Mouse (Mus musculus) cerebellum, postnatal 4 days (tissue): Measurements from ENCODE around the gene Rbpjl.

ENCODE experiments used
- DNase-seq, 2 experiments: peaks; one replicate each; pipeline ENCODE4 v3.0.0; 2022; ENCODE audit warnings: low spot score in 2 of 2, mixed read lengths in 1 of 2

Rbpjl gene

DNA sequence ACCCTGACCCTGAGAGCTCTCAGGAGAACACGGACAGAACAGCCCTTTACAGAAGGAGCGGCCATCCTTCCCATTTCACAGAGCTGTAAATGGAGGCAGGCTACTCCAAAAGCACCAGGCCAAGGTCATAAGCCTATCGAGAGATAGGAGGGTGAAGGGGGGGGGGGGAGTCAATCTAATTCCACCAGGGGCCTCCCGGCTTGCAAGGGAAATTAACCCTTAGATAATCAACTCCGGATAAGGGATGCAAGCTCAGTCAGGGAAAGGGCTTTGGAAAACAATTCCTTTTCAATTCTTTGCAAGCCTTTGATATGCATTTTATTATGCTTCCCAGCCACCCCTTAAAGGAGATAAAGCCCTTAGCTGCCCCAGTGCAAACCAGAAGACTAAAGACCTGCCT lies 25.5 kb downstream of the Rbpjl start:
- DNase-seq = no peak

DNA sequence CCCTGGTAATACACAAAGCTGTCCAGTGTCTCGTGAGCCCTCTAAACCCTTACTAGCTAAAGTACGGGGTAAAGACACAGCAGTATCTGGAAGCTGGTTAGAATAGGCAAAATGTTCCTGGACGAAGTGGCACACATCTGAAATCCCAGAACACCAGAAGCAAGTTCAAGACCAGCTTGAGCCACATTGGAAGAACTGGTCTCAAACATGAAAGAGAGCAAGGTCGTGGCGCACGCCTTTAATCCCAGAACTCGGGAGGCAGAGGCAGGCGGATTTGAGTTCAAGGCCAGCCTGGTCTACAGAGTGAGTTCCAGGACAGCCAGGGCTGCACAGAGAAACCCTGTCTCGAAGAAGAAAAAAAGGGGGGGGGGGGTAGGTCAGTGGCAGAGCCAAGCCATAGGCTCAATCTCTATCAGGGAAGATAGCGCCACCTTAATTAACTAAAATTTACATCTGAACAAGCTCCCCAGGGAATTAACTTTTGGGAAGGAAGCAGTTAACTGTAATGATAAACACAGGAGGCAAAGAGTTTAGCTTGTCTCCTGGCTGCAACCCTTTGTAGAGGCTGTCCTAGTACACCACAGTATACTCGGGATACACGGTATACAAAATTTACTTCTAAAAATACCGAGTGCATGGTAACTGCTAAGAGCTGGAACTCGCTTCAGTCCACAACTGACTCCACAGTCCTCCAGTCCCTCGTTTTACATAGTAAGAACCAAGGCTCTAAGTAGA lies 27.1 kb downstream of the Rbpjl start:
- no peak for DNase-seq

- no peak for DNase-seq
Measured at GRCm38 (mm10) chr2:164430697-164431096, 27.8 kb downstream of the Rbpjl start.

DNA sequence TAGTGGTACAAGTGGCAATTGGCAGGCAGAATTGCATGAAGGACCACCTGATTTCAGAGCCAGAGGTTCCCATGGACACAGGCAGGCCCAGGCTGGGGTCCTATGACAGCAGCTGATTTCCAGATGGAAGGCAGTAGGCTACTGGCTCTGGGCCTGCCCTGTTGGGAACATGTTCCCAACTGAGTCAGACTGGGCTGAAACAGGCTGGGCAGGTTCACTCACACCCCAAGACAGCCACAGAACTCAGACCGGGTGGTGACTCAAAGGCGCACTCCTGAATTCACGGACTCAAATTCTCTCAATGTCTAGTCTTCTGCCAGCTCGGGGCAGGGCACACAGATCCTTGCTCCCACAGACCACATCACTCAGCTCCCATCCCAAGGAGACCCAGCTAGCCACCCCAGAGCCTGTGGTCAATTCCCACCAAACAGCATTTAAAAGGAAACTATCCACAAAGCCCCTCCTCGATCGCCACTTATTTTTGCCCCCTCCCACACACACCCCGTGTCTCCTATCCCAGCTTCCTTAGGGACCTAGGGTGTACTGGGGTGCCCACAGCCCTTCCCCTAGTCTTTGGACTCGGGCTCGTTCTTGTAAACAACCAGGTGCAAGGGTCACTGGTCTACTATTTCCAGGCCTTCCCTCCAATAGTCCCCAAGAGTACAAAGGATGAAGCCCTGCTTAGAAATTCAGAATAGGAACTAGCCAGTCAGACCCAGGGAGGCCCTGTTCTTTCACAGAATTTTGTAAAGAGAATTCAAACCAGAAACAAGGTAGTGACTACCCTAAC lies 28.9 kb downstream of the Rbpjl start:
- no peak for DNase-seq

DNA sequence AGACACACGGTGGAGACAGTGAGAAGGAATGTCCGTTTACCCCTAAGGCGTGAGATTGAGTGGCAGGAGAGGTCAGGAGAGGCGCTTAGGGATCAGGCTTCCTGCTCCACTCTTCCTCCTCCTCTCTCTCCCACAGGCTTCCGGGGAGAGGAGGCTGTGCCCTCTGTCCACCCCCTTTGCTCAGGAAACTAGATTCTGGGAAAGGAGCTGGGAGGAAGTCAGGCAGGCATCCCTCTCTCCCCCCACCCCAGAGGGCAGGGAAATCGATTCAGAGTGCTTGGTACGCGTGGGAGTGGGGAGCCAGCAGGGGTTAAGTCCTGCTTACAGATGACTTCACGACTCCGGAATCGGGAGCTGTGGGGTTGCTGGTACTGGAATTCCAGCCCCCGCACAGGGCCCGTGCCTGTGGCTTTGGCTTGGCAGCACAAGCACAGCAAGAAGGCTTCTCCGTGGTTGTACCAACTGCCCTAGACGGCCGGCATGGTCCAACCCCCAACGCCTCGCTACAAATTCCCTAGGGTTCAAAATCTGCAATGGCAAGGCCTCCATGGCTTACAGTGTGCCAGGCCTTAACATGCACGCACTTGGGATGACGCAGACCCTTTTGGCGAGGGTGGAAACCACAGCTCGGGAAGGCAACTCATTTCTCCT lies 29.7 kb downstream of the Rbpjl start:
- DNase-seq = no peak

- DNase-seq = no peak
Measured at GRCm38 (mm10) chr2:164433278-164433895, 30.4 kb downstream of the Rbpjl start.

GRCm38 (mm10) chr2:164434681-164435080 lies 31.7 kb downstream of the Rbpjl start:
- no peak for DNase-seq

DNA sequence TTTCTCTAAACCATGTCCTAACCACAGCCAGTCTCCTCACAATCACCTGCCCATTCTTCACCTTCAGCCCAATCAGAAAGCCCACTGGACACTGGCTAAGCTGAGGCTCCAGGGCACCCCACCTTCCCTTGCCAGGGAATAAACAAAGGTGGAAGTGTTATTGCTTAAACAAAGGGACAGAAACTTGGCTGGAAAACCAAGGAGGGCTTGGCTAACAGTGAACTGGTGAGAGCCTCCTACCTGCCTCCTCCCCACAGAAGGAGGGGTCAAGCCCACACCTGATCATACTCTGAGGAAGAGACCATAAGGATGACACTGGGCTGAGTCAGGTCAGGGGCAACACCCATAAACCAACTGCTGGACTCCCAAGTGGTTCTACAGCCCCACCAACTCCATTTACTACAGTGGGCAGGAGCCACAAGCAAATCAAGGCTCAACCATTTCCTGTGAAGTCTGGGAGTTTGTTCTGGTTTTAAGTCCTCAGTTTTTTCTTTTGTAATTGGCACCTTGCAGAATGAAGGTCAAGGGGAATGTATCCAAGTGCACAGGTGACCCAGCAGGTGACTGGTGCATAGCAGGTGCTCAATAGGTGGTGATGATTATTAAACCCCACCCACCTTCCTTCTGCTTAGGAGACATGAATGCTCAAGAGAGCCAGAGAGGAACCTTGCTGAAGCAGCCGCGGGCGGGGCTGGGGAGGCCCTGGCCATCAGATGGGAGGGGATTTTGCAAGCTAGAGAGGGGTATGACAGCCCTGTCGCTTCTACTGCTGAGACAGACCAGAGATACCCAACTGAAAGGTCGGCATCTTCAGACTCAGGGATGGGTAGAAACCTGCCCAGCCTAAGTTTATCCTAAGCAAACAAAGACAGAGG lies 32.5 kb downstream of the Rbpjl start:
- DNase-seq = no peak

- no peak for DNase-seq
Measured at GRCm38 (mm10) chr2:164436215-164436913, 33.4 kb downstream of the Rbpjl start.

- no peak for DNase-seq
Measured at GRCm38 (mm10) chr2:164436961-164437360, 34.0 kb downstream of the Rbpjl start.

DNA sequence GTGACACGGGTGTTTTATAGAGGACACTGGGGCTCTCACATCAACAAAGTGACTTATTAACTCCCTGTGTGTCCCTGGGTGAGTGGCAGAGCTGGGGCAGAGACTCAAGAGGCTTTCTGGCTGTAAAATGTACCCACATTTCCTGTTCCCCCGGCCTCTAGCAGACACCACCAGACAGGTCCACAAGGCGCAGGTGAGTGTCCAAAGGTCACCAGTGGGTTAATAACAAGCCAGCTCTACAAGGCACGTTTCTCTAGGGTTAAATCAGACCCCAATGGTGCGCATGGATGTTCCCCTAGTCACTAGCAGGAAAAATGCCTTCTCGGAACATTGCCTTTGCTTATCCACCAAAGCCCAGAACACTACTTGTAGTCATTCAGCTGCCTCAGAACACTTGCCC lies 34.8 kb downstream of the Rbpjl start:
- DNase-seq = no peak

GRCm38 (mm10) chr2:164438257-164438656 lies 35.3 kb downstream of the Rbpjl start:
- no peak for DNase-seq

GRCm38 (mm10) chr2:164439001-164439421 lies 36.1 kb downstream of the Rbpjl start:
- no peak for DNase-seq

DNA sequence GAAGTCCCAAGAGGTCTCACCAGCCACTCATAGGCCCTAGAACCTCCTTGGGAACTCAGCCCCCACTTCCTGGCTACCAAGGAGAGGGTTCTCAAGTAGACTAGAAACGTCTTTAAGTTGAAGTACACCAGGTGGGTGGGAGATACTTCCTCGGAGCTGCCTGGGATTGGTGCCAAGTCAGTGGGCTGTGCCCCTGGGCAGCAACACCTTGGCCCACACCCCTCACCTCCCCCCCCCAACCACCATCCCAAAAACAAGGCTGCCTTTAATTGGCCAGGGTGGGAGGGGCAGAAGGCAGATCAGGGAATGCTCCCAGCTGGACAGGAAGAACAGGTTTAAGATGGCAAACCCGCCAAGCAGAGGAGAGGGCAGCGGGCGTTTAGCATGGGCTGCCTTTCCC lies 37.4 kb downstream of the Rbpjl start:
- DNase-seq = no peak

DNA sequence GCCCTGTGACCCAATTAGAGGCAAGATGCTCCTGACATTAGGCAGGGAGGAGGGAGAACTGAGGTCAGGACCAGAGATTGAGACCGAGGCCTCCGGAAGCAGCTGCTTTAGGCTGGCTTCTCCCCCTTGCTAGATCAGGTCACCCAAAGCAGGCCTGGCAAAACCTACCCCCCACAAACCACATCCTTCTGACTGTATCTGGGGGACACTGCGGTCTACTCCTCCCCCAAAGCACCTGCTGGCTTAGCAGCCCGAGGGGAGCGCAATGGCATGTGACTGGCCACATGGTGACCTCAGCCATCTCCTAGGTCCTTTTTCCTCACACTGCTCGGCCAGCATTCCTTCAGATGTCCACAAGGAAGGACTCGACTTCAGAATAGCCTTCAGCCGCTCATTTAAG lies 38.2 kb downstream of the Rbpjl start:
- no peak for DNase-seq

DNA sequence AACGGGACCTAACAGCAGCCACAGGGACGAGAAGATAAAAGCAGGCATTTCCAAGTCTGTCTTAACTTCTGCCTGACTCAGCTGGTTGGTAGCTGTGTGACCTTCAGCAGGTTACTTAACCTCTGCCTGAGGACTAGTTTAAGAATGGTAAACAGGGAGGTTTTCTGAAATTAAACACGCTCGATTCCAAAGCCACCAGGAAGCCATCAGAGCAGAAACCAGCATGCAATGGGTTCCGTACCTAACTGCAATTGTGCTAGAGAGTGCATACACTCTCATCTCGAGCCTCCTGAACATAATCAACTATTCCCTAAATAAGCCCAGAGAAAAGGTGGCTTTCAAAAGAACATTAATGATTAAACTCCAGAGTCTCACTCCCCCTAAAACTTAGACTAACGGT lies 38.8 kb downstream of the Rbpjl start:
- DNase-seq = no peak

DNA sequence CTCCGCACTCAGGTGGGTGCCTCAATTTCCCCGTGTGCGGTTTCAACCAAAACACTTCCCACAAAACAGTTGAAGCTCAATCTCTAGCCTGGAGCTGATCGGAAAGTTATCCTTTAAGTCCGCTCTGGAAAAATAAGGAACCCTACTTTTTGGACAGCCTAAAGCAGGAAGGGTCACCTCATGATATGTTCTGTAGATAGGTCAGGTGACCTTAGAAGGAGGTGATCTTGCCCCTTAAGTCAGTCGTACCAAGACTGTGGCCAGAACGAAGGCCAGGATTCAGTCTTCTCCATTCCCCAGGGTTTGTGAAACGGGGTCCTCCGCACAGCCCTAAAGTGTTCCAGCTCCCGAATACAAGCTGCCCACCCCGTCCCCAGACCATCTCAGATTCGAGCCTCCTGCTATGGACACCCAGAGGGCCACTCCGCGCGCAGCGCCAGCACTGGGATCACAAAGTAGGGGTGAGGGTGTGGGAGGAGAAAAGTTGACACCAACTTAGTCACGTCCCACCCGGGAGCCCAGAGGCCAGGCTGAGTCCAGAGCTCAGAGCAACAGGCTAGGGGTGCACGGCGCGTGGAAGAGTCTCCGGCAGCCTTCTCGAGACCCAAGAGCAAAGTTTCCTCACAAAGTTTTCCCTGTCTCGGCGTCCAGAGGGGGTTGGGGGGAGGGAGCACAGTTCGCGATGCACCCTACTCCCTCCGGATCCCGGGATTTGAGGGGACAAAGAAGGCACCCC lies 39.5 kb downstream of the Rbpjl start:
- DNase-seq = no peak

GRCm38 (mm10) chr2:164443051-164443437 lies 40.1 kb downstream of the Rbpjl start:
- DNase-seq = peak; percentile 63 to 67

GRCm38 (mm10) chr2:164443460-164444000 lies 40.6 kb downstream of the Rbpjl start, which contains the start of gene Sdc4:
Gene Sdc4, minus strand, starts transcription at chr2:164443887.
- DNase-seq = no peak

DNA sequence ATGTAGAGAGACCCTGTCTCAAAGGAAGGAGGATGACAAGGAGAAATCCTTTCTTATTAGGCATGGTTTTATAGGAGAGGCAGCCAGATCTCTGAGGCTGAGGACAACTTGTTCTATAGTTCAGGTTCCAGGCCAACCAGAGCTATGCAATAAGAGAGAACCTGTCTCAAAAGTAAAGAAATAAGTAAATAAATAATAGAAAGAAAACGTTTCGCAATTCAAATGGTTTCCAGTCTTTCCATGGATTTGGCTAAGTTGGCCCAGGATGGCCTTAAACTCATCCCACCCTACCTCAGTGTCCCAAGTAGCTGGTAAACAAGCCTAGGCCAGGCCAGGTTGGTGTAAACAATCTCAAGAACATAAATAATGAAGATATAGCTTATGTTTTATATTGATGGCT lies 41.8 kb downstream of the Rbpjl start:
- no peak for DNase-seq
